Mouse (Mus musculus) T-helper 1 cell (primary cell): ENCODE measurements around the gene Col4a2.

ENCODE experiments used
- in situ Hi-C: fragments of 300-600 bp; cut with MboI, MseI; formaldehyde crosslinking; loops from one replicate; pipeline ENCODE4 v1.15.1; 2025; ENCODE audit warnings: high pct_unique_total_duplicates

Col4a2 gene

GRCm38 (mm10) chr8:11357921-11358436 is 45.4 kb downstream of the Col4a2 start:
- in situ Hi-C loops, result no loop called here

- in situ Hi-C loops, result no loop called here
Observed at GRCm38 (mm10) chr8:11359846-11360245, 47.2 kb downstream of the Col4a2 start.

GRCm38 (mm10) chr8:11361546-11362277 is 49.1 kb downstream of the Col4a2 start:
- in situ Hi-C loops, result no loop called here

GRCm38 (mm10) chr8:11362278-11363214 is 49.9 kb downstream of the Col4a2 start:
- in situ Hi-C loops, result no loop called here

GRCm38 (mm10) chr8:11363340-11364126 is 50.9 kb downstream of the Col4a2 start:
- in situ Hi-C loops, result no loop called here

GRCm38 (mm10) chr8:11366251-11366650 is 53.6 kb downstream of the Col4a2 start:
- in situ Hi-C loops, result no loop called here

- in situ Hi-C loops, result no loop called here
Observed at GRCm38 (mm10) chr8:11366741-11367140, 54.1 kb downstream of the Col4a2 start.

- in situ Hi-C loops, result no loop called here
Observed at GRCm38 (mm10) chr8:11367670-11368069, 55.1 kb downstream of the Col4a2 start.

GRCm38 (mm10) chr8:11369526-11370203 is 57.1 kb downstream of the Col4a2 start:
- in situ Hi-C loops, result no loop called here

- in situ Hi-C loops, result no loop called here
Observed at GRCm38 (mm10) chr8:11371347-11371746, 58.7 kb downstream of the Col4a2 start.

- in situ Hi-C loops, result no loop called here
Observed at GRCm38 (mm10) chr8:11372080-11372479, 59.5 kb downstream of the Col4a2 start.

- in situ Hi-C loops, result no loop called here
Observed at GRCm38 (mm10) chr8:11373643-11374325, 61.2 kb downstream of the Col4a2 start.

GRCm38 (mm10) chr8:11374326-11375076 is 61.9 kb downstream of the Col4a2 start:
- in situ Hi-C loops, result no loop called here

- in situ Hi-C loops, result no loop called here
Observed at GRCm38 (mm10) chr8:11375749-11376438, 63.3 kb downstream of the Col4a2 start.

GRCm38 (mm10) chr8:11377391-11378210 is 65.0 kb downstream of the Col4a2 start:
- in situ Hi-C loops, result no loop called here

GRCm38 (mm10) chr8:11379590-11379989 is 67.0 kb downstream of the Col4a2 start:
- in situ Hi-C loops, result no loop called here

- in situ Hi-C loops, result no loop called here
Observed at GRCm38 (mm10) chr8:11381544-11381943, 68.9 kb downstream of the Col4a2 start.
